Mouse (Mus musculus): Measurements from ENCODE around the gene Khdrbs2.
"Not testable (repeated sequence)": the region's sequence is repeated elsewhere in the genome, so short reads cannot be mapped to it uniquely, and the experiment has no call there.

The Khdrbs2 gene

DNA sequence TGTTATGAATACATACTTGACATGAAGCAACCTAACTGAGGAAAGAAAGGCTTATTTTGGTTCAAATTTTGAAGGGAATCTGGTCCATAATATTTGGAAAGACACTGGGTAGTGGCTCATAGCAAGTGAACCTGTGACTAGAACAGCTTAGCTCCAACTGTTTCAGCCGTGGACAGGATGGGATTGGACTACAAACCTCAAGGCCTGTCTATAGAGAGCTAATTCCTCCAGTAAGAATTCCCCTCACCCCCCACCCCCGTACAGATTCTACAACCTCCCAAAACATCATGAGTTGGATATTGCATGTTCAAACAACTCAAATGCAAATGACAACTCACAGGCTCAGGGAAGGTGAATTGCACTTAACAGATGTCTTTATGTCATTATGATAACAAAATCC, 298.5 kb downstream of the Khdrbs2 start:
- no peak for DNase-seq (ENCODE audit: low spot score)

DNA sequence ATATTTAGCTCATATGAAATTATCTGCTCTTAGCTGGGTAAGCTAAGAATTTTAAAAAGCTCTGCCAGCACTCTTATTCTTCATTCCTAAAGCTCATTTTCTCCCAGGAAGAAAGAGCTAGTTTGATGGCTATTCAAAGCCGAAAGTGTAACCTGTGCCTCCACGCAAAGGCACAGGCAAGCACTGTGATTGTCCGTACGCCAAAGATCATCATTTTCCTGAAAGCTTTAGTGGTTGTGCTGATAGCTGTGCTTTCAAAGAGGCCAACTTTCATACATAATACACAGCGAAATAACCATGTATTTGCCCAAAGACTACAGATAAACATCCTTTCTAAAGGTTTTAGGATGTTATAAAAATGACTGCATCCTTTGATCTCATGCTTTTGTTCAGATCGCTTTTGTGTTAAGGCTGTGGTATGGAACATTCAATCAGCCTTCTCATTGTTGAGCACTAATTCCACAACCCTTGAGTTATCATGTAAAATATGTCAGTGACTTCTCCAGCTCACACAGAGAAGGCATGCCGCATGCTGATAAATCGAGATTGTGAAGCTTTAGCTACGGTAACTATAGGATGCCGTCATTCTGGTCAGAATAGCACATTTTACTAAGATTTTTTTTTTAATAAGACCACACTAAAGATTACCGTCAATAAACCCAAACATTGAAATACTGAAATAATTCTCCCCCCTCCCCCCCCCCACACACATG, 299.1 kb downstream of the Khdrbs2 start:
- DNase-seq (ENCODE audit: low spot score) = no peak

DNA sequence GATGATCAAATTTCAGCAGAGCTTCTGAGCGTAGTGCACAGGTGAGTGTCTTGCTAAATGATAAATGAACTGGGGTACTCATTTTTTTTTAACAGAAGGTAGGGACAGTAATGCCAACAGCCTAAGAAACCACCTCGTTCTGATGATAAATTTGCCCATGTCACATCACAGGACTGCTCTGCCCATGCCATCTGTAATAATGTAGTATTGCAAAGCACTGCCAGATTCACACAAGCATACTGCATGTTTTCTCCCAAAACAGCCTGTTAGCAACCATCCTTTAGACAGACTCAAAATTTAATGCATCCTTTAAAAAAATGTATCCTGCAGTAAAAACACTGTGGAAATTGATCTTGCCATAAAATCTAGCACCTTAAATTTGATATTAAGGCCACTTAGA, 315.4 kb downstream of the Khdrbs2 start:
- DNase-seq (ENCODE audit: low spot score) = no peak

DNA sequence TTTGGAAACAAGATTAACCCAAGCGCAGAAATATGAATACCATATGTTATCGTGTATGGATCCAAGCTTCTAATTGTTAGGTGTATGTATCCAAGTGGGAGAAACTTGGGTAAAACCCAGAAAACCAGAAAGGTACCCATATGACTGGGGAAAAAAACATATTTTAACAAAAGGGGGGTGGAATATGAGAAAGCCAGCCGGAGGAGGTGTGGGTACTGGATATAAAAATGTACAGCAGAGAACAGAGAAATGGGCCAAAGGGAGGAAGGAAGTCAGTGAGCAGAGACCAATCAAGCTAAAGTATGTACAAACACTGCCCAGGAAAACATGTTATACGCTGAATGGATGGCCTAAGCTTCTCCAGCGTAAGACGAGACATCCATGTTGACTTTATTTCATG, 330.9 kb downstream of the Khdrbs2 start:
- DNase-seq (ENCODE audit: low spot score) = no peak

DNA sequence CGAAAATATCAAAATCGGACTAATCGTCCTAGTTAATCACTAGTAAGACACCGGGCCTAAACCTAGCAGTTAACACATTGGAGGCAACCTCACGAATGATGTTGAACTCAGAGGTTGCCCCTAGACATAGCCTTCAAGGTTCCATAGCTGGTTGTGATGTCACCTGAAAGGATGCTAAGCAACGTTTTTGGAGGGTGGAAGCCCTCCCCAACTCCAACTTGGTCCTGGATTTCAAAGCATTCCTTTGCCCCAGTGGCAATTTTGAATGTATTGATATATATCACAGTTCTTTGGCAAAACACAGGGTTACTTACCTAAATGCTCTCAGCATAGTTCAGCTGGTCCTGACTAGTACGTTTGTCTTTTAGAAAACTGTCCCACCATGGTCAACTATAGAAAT, 374.7 kb downstream of the Khdrbs2 start, which contains the start of gene Gm5415:
Gm5415 (minus strand) TSS at position 101 of the 400 bp plus-strand sequence.
- DNase-seq (ENCODE audit: low spot score) = not testable (repeated sequence)

DNA sequence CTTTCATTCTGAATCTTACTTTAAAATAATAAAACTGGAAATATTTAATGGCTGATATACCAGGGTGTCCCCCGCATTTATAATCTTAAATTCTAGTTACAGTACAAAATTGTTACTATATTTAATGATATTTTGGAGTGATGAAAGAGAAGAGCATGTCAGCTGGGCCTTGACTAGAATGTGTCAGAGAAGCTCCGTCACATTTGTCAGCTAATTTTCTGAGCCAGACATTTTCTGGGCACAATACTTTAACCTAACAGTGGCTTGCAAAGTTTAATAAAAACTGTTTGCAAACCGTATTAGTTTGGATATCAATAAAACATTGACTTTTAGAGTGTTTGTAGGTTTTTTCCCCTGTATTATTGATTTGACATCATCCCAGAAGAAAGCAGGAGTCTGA, 380.9 kb downstream of the Khdrbs2 start:
- no peak for DNase-seq (ENCODE audit: low spot score)

DNA sequence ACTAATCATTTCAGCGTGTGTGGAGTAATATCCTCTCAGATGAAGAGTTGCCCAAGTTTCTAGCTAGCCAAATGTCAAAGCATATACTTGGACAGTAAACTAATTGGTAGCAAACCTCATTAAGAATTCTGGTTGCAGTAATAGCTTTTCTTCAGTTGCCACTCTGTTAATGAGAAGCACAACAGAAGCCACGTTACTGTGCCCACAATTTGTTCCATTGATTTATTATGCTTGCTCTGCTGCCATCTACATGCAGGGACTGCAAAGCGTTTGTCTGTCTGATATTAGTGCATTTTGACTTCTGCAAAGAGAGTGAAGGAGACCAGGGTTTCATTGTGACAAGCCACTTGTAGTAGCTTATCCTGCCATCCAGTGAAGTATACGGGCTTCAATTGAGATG, 381.4 kb downstream of the Khdrbs2 start:
- DNase-seq (ENCODE audit: low spot score) = no peak

DNA sequence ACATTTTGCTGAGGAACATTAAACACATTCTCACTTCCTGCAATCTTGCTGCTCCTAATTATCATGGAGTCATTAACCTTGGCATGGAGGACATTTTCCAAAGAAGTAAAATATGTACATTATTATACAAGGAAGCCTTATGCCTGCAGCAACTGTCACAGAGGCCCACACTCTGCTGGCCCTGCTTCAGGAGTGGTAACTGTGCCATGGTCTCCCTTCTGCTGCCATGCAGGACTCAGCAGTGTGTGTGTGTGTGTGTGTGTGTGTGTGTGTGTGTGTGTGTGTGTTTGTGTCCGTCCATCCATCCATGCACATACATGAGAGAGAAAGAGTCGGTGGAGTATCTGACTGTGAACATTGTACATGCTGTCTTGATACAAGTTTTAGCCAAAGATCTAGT, 396.4 kb downstream of the Khdrbs2 start:
- DNase-seq (ENCODE audit: low spot score) = no peak

DNA sequence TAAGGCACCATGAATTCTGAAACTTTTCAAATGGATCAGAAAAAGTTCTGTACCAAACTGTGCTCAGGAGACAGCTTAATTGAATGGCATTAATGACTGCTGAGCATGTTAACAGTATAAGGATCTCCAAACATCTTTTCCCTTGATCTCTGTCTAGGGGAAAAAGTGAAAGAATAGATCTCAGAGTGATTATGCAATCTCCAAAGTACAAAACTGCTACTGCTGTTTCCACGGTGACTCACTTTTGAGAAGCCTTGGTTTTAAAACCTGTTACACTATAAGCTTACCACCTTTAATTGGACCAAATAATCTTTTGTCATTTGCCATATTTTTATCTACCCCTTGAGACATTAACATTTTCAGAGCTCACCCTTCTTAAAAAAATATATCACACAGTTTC, 453.5 kb downstream of the Khdrbs2 start:
- no peak for DNase-seq (ENCODE audit: low spot score)

DNA sequence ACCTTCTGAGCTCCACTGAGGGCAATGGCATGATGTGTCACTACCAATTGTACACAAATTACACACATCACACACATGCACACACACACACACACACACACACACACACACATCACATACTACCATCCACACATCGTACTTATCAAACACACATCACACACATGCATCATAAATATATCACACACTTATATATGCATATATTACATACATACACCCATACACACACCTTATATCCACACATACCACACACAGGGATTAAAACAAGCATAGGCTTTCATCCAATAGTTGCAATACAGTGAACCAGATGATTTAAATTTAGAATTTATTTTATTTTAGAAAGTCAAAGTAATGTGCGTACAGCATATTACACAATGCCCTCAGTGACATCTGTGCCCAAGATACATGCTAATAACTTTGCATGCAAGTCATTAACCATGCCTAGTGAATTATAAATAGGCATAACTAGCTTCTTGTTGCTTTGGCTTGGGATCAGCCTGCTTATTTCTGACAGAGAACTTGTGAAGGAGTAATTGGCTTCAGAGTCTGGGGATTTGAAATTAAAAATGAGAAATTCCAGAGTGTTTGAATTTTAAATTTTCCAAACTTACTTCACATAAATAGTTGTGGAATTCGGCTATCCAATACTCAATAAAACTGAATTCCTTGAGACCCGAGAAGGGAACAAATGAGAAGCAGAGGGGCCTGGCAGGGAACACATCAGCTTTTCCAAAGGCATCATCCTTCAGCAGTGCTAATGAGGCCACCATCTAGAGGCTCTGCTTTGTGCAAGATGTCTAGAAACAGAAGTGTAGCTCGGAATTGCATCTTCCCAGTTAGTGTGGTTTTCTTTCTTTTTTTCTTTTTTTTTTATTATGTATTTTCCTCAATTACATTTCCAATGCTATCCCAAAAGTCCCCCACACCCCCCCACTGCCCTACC, 460.2 kb downstream of the Khdrbs2 start:
- no peak for DNase-seq (ENCODE audit: low spot score)

DNA sequence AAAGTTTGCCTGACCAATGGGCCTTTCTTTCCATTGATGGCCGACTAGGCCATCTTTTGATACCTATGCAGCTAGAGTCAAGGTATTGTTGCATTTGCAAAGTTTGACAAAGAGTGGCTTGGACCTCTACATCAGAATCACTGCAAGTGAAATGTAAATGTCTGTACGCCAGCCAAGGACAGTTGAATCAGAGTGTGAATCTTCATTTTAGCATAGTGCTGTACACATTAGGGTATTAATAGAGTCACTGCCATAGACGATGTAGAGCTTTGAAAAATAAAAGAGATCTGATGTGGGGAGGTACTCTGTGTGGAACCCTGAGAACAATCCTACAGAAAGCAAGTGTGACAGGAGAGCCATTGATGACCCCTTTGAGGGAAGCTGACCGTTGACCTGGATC, 460.9 kb downstream of the Khdrbs2 start:
- DNase-seq (ENCODE audit: low spot score) = no peak

DNA sequence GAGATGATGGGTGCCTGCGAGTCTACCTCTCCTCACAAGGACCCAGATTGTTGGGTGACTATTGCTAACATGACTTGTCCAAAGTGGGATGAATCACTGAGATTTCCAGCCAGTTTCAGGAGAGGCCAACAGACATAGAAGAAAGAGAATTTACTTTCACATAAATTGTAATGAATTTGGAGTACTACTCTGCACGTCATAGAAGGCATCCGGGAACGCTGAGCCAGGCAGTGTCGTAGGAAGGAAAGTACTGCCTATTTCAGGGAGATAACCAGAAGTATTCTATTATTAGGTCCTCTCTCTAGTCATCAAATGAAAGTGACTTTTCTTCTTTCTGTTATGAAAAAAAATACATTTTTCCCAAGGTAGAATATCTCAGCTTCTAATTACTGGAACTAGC, 466.6 kb downstream of the Khdrbs2 start:
- no peak for DNase-seq (ENCODE audit: low spot score)

DNA sequence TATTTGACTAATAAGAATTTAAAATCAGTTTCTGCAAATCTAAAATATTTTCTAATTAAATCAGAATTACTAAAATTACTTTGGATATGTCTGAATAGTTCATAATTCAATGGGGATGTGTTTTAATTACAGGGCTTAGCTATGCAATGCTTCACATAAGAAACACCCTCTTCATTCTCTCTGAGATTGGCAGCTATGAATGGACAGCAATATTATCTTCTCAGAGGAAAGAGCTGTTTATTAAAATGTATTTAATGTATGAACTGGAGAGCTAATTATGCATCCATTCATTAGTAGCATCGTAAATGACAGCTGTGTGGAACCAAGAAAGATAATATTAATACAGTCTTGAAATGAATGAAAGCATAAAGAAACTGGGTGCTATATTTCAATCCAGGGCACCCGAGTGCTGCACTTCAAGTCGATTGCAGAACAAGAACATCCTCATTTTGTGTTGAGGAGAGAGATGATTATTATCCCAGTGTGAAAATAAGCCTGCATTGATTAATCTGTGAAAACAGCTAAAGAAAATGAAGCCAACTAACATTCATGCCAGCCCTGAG, 477.2 kb downstream of the Khdrbs2 start:
- DNase-seq (ENCODE audit: low spot score) = no peak

DNA sequence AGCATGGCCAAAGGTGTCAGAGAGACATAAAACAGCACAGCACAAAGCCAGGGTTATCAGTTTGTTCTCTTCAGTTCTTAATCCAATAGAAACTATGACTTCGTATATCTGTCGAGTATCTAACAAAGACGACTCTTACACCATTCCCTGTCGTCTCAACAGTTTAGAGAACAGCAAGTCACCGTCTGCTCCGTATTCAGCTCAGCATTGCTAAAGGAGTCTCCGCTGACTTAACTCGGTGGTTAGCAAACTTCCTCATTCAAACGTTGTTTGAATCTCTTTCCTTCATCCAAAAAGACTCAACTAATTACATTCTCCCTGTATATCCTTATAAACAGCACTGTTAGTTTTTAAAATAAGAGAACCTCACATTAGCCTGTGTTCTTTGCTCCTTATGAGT, 521.3 kb downstream of the Khdrbs2 start:
- DNase-seq (ENCODE audit: low spot score) = no peak

DNA sequence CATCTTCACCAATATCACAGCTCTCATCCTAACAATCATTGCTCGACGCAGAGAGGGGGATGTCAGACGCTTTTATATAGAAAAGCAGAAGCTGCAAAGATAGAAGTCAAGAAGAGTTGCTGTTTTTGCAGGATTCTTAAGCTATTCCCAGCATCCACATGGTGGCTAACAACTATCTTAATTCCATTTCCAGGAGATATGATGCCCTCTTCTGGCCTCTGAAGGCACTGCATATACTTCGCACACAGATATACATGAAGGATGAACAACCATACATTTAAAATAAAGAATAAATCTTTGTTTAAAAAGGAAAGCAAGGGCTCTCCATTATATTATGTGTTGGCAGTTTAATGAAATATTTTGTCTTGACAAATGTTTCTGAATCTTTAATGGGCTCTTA, 527.6 kb downstream of the Khdrbs2 start:
- no peak for DNase-seq (ENCODE audit: low spot score)

DNA sequence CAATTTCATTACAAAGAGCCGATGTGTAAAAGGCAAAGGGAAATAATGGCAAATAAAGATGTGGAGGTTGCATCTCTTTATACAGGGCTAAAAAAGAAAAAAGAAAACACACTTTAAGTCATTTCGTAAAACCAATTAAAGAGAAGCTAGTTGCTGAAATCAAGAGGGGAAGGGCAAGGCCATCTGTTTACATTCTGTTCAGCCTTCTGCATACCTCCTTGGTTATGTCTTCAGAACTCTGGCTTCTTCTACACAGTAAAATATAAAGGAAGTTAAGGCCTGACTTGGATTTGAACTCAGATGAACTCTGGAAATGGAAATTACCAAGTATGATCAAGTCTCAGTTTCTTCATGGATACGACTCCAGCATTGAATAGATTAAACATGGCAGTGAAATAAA, 528.8 kb downstream of the Khdrbs2 start:
- no peak for DNase-seq (ENCODE audit: low spot score)

All from ovary, postnatal 10 days (tissue).